Mouse (Mus musculus): Measurements from ENCODE around the gene Pank1. TPM values are rescaled to one million over a fixed set of nuclear protein-coding genes. Genes with fewer than 3 reads are reported as not detected.

The Pank1 gene
- polyA plus RNA-seq, 1 experiment from 2014 or later, result 7.0 TPM

DNA sequence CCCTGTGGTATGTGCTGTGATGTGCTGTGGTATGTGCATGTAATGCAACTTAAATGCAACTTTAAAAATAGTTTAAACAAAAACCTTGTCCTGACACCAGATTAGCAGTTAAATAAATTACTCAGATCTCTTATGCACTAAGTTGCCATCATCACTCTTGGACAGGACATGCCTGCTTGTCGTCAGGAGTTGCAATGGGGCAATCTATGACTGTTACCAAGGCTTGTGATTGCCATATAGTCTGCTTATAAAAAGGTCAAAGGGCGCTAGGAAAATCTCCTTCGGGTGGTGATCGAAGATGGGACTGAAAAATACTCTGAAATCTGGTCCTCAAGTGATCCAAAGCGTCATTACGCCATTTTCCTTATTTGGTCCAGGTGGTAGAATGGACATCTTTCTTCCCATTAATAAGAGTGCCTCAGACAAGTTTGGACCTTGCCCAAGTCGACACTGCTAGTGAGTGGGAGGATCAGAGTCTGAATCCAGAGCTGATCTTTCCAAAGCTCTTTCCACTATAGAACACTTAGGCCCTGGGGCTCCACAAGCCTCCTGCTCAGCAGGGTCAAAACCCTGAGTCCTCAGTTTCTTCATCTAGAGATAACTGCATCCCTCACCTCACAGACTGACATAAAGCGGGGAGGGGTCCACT, 11.0 kb downstream of the Pank1 start:
- 95% methylated on average over 8 of the region's 8 CpGs for WGBS
- no peaks in the 10 kb centered on the region for H3K9me3 ChIP-seq (replicated peaks; ENCODE audit: control insufficient read depth, low read length)
- no peak overlapping the region for H3K9ac ChIP-seq (ENCODE audit: low read length)
- H3K36me3 ChIP-seq (ENCODE audit: control insufficient read depth, insufficient read depth, low read length), result no peaks in the 10 kb centered on the region
- no peak overlapping the region for H3K27ac ChIP-seq (ENCODE audit: low read depth, low read length)
- H3K4me2 ChIP-seq (ENCODE audit: low read length), result no peak overlapping the region
- no peaks in the 10 kb centered on the region for H3K27me3 ChIP-seq (replicated peaks; ENCODE audit: control insufficient read depth, insufficient read depth, low read length)
- no peak overlapping the region for H3K4me3 ChIP-seq (ENCODE audit: low read depth, low read length)
- no peak for DNase-seq (ENCODE audit: low spot score)
- H3K4me1 ChIP-seq (ENCODE audit: control insufficient read depth, insufficient read depth, low read length), result no peaks in the 10 kb centered on the region
- ATAC-seq, result no peak

DNA sequence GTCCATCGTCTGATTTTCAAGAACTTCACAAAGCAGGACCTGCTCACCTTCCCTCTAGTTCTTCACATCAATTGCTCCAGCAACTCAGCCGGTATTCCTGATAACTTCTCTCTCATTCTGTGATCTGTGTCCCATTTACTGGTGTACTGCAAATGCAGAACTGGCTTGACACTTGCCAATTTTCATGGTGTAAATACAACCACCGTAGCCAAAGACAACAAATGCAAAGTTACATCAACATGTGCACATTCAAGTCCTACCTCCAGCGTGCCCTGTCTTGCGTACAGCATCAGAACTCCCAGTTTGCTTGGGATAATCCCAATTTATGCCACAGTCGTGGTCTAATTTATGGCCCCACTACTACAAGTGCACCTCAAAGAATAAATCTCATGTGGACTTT, 15.5 kb downstream of the Pank1 start:
- Histone ChIP-seq H3K36me3 (ENCODE audit: control insufficient read depth, insufficient read depth, low read length) (no peaks in the 10 kb centered on the region), H3K9ac (ENCODE audit: low read length) (no peak overlapping the region), H3K4me1 (ENCODE audit: control insufficient read depth, insufficient read depth, low read length) (no peaks in the 10 kb centered on the region), H3K27ac (ENCODE audit: low read depth, low read length) (no peak overlapping the region), H3K9me3 (replicated peaks; ENCODE audit: control insufficient read depth, low read length) (no peaks in the 10 kb centered on the region), H3K4me3 (ENCODE audit: low read depth, low read length) (no peak overlapping the region), H3K4me2 (ENCODE audit: low read length) (no peak overlapping the region), H3K27me3 (replicated peaks; ENCODE audit: control insufficient read depth, insufficient read depth, low read length) (no peaks in the 10 kb centered on the region)
- ATAC-seq (no peak), DNase-seq (ENCODE audit: low spot score) (no peak)
- WGBS, result 88% methylated on average over 6 of the region's 6 CpGs

- WGBS, result 81% methylated on average over 12 of the region's 12 CpGs
- Histone ChIP-seq H3K27ac (ENCODE audit: low read depth, low read length) (no peak overlapping the region), H3K4me2 (ENCODE audit: low read length) (no peak overlapping the region), H3K36me3 (ENCODE audit: control insufficient read depth, insufficient read depth, low read length) (no peaks in the 10 kb centered on the region), H3K4me1 (ENCODE audit: control insufficient read depth, insufficient read depth, low read length) (no peaks in the 10 kb centered on the region), H3K9me3 (replicated peaks; ENCODE audit: control insufficient read depth, low read length) (no peaks in the 10 kb centered on the region), H3K27me3 (replicated peaks; ENCODE audit: control insufficient read depth, insufficient read depth, low read length) (no peaks in the 10 kb centered on the region), H3K9ac (ENCODE audit: low read length) (no peak overlapping the region), H3K4me3 (ENCODE audit: low read depth, low read length) (no peak overlapping the region)
- DNase-seq (ENCODE audit: low spot score) (peak; percentile 8), ATAC-seq (0 out of 2 replicates have a peak, but pooled peaks have one; percentile 11)
These were observed 23.1 kb downstream of the Pank1 start for GRCm38 (mm10) chr19:34856021-34856651.

DNA sequence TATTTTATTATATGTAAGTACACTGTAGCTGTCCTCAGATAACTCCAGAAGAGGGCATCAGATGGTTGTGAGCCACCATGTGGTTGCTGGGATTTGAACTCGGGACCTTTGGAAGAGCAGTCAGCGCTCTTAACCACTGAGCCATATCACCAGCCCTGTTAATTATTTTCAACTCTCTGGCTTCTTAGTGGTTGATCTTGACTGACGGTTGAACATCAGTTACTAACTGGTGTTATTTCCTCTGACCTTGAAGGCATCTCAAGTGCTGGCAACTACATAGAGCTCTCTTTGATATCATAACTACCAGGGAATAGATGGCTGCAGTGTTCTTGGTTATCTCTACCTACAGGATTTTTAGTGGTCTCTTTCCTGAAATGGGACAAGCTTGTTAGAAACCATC, 28.1 kb downstream of the Pank1 start:
- ATAC-seq, result no peak
- Histone ChIP-seq H3K9me3 (replicated peaks; ENCODE audit: control insufficient read depth, low read length) (no peaks in the 10 kb centered on the region), H3K36me3 (ENCODE audit: control insufficient read depth, insufficient read depth, low read length) (no peaks in the 10 kb centered on the region), H3K27ac (ENCODE audit: low read depth, low read length) (no peak overlapping the region), H3K4me1 (ENCODE audit: control insufficient read depth, insufficient read depth, low read length) (no peaks in the 10 kb centered on the region), H3K4me3 (ENCODE audit: low read depth, low read length) (no peak overlapping the region), H3K9ac (ENCODE audit: low read length) (no peak overlapping the region), H3K27me3 (replicated peaks; ENCODE audit: control insufficient read depth, insufficient read depth, low read length) (no peaks in the 10 kb centered on the region), H3K4me2 (ENCODE audit: low read length) (no peak overlapping the region)
- 97% methylated on average over 3 of the region's 3 CpGs for WGBS
- DNase-seq (ENCODE audit: low spot score), result no peak

DNA sequence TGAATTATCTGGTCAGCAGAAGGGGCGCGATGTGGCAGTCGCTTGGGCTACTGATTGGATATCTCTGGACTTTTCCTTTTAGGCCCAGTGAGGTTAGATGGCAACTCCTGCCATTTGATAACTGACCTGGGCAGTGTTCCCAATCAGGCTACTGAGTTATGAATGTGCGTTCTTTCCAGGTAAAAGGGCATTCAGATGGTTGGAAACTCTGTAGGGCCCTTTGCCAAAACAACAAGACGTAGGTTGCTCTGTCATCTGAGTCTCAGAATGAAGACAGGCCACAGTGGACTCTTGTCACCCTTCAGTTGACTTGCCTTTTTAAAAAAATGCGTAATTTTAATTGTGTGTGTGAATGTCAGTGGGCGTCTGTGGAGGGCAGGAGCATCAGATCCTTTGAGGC, 29.8 kb downstream of the Pank1 start:
- 94% methylated on average over 7 of the region's 7 CpGs for WGBS
- no peak for ATAC-seq
- H3K4me3 ChIP-seq (ENCODE audit: low read depth, low read length), result no peak overlapping the region

DNA sequence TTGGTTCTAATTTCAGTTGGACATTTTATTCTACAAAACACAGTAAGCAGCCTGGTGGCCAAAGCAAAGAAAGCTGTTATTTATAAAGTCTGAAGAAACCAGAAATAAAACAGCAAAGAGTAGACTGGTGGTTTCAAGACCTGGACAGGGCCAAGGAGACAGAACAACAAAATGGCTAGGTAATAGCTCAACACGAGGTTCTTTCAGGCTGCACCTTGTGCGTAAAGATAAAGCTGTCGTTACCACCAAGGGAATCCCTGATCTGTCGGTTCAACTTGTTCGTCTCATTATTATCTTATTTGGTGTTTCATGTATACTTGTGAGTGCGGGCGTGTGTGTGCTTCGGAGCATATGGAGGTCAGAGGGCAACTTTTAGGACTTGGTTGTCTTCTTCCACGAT, 31.1 kb downstream of the Pank1 start:
- no peak overlapping the region for H3K27ac ChIP-seq (ENCODE audit: low read depth, low read length)
- no peaks in the 10 kb centered on the region for H3K9me3 ChIP-seq (replicated peaks; ENCODE audit: control insufficient read depth, low read length)
- no peaks in the 10 kb centered on the region for H3K36me3 ChIP-seq (ENCODE audit: control insufficient read depth, insufficient read depth, low read length)
- H3K27me3 ChIP-seq (replicated peaks; ENCODE audit: control insufficient read depth, insufficient read depth, low read length), result no peaks in the 10 kb centered on the region
- no peaks in the 10 kb centered on the region for H3K4me1 ChIP-seq (ENCODE audit: control insufficient read depth, insufficient read depth, low read length)
- H3K9ac ChIP-seq (ENCODE audit: low read length), result no peak overlapping the region
- 92% methylated on average over 9 of the region's 9 CpGs for WGBS
- DNase-seq (ENCODE audit: low spot score), result no peak
- H3K4me2 ChIP-seq (ENCODE audit: low read length), result no peak overlapping the region
- ATAC-seq, result no peak
- H3K4me3 ChIP-seq (ENCODE audit: low read depth, low read length), result no peak overlapping the region

More for the DNA sequence above, 29.8 kb downstream of the Pank1 start:
- Histone ChIP-seq H3K4me1 (ENCODE audit: control insufficient read depth, insufficient read depth, low read length) (no peaks in the 10 kb centered on the region), H3K4me2 (ENCODE audit: low read length) (no peak overlapping the region), H3K27me3 (replicated peaks; ENCODE audit: control insufficient read depth, insufficient read depth, low read length) (no peaks in the 10 kb centered on the region), H3K9me3 (replicated peaks; ENCODE audit: control insufficient read depth, low read length) (no peaks in the 10 kb centered on the region), H3K27ac (ENCODE audit: low read depth, low read length) (no peak overlapping the region), H3K36me3 (ENCODE audit: control insufficient read depth, insufficient read depth, low read length) (no peaks in the 10 kb centered on the region), H3K9ac (ENCODE audit: low read length) (no peak overlapping the region)
- no peak for DNase-seq (ENCODE audit: low spot score)

DNA sequence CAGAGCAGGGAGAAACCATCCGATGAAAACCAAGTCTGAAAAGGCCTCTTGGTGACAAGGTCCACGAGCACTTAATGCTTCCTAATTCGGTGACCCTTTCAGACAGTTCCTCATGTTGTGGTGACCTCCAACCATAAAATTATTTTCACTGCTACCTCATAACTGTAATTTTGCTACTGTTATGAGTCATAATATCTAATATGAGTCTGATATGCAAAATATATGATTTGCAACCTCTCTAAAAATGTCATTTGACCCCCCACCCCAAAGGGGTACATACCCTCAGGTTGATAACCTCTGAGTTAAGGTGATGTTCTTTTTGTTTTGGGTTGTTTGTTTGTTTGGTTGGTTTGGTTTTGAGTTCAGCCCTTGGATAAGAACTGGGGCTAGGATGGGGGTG, 32.2 kb downstream of the Pank1 start:
- no peaks in the 10 kb centered on the region for H3K27me3 ChIP-seq (replicated peaks; ENCODE audit: control insufficient read depth, insufficient read depth, low read length)
- H3K4me3 ChIP-seq (ENCODE audit: low read depth, low read length), result no peak overlapping the region
- ATAC-seq (no peak), DNase-seq (ENCODE audit: low spot score) (no peak)
- no peaks in the 10 kb centered on the region for H3K4me1 ChIP-seq (ENCODE audit: control insufficient read depth, insufficient read depth, low read length)
- no peaks in the 10 kb centered on the region for H3K9me3 ChIP-seq (replicated peaks; ENCODE audit: control insufficient read depth, low read length)
- no peak overlapping the region for H3K9ac ChIP-seq (ENCODE audit: low read length)
- H3K4me2 ChIP-seq (ENCODE audit: low read length), result no peak overlapping the region
- no peak overlapping the region for H3K27ac ChIP-seq (ENCODE audit: low read depth, low read length)
- 90% methylated on average over 3 of the region's 3 CpGs for WGBS
- no peaks in the 10 kb centered on the region for H3K36me3 ChIP-seq (ENCODE audit: control insufficient read depth, insufficient read depth, low read length)

GRCm38 (mm10) chr19:34846508-34847038, 32.7 kb downstream of the Pank1 start:
- WGBS, result 68% methylated on average over 12 of the region's 12 CpGs
- H3K4me1 ChIP-seq (ENCODE audit: control insufficient read depth, insufficient read depth, low read length), result no peaks in the 10 kb centered on the region
- no peaks in the 10 kb centered on the region for H3K9me3 ChIP-seq (replicated peaks; ENCODE audit: control insufficient read depth, low read length)
- H3K9ac ChIP-seq (ENCODE audit: low read length), result no peak overlapping the region
- H3K27ac ChIP-seq (ENCODE audit: low read depth, low read length), result no peak overlapping the region
- DNase-seq (ENCODE audit: low spot score) (no peak), ATAC-seq (no peak)
- H3K27me3 ChIP-seq (replicated peaks; ENCODE audit: control insufficient read depth, insufficient read depth, low read length), result no peaks in the 10 kb centered on the region
- H3K36me3 ChIP-seq (ENCODE audit: control insufficient read depth, insufficient read depth, low read length), result no peaks in the 10 kb centered on the region
- H3K4me2 ChIP-seq (ENCODE audit: low read length), result no peak overlapping the region
- no peak overlapping the region for H3K4me3 ChIP-seq (ENCODE audit: low read depth, low read length)

DNA sequence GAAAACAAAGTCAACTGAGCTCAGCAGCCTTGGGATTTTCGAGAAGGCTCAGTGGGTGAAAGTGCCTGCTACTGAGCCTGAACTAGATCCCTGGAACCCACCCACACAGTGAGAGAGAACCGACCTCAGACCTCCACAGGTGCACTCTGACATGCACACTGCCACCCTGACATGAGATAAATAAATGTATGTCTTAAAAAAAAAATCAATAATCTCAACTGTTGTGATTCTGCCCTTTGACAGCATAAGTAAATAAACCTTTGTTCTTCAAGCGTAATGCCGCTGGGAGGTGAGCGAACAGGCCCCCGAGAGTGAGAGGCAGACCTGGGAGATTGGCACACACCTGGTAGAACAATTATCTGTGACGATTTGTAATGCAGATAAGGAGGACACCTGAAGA, 33.2 kb downstream of the Pank1 start:
- Histone ChIP-seq H3K9me3 (replicated peaks; ENCODE audit: control insufficient read depth, low read length) (no peaks in the 10 kb centered on the region), H3K27ac (ENCODE audit: low read depth, low read length) (no peak overlapping the region), H3K4me1 (ENCODE audit: control insufficient read depth, insufficient read depth, low read length) (no peaks in the 10 kb centered on the region), H3K27me3 (replicated peaks; ENCODE audit: control insufficient read depth, insufficient read depth, low read length) (no peaks in the 10 kb centered on the region), H3K4me3 (ENCODE audit: low read depth, low read length) (no peak overlapping the region), H3K4me2 (ENCODE audit: low read length) (no peak overlapping the region), H3K36me3 (ENCODE audit: control insufficient read depth, insufficient read depth, low read length) (no peaks in the 10 kb centered on the region), H3K9ac (ENCODE audit: low read length) (no peak overlapping the region)
- DNase-seq (ENCODE audit: low spot score) (no peak), ATAC-seq (no peak)
- 80% methylated on average over 7 of the region's 7 CpGs for WGBS

Data from forebrain, embryonic 14.5 days (tissue).